Mouse (Mus musculus): ENCODE data around the gene Gria1.
A peak's percentile ranks its signal among the peaks of the same experiment; 100 is the strongest.

Gene Gria1

DNA sequence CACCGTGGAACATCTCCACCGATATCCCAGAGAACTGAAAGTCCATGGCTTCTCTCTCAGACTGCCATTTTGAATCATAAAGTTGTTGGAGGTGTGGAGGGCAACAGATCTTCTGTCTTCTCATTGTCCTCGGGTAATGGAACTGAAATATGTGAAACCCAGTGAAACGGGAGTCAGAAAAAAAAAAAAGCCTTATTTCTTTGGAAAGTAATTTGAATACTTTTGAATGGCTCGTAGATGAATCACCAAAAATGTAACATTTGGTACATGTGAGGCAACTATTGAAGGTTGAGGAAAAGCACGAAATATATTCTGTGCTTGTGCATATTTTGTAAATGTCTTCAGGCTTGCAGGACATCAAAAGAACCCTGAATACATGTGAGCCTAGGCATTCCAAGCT, 151.7 kb downstream of the Gria1 start:
- DNase-seq (ENCODE audit: low spot score in 2 of 2): no peak

DNA sequence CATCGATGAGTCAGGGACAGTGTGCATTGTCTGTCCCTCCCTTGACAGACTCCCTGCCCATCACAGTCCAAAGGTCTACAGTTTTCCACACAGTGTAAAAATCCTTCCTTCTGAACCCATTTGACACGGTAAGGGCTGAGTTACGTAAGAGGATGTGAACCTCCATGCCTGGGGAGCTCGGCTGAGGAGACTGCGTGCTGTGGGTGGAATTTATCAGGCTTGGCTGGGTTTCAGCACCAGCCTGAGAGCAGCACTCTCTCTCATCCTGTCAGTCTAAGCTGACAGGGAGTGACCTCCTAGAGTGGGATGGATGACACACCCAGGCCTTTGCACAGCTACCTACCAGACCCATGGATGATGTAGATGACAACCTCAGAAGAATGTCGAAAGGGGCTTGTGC, 158.9 kb downstream of the Gria1 start:
- DNase-seq (ENCODE audit: low spot score in 2 of 2): no peak

DNA sequence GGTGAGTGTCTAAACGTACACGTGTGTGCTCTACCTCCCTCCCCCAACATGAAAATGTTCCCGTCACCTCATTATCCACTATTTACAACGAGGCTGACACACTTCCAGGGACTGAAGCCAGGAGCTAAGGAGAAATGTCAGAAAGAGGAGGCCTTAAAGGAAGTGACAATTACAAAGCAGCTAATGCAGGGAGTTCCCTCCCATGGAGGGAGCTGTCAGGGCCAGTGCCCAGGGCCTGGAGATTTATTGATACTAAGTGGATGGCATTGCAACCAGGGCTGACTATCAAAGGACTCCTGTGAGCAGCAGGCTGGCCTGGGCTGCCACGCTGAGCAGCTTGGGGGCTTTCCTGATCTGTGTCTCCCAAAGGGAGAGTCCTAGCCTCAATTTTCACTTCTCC, 163.0 kb downstream of the Gria1 start:
- DNase-seq (ENCODE audit: low spot score in 2 of 2): no peak

DNA sequence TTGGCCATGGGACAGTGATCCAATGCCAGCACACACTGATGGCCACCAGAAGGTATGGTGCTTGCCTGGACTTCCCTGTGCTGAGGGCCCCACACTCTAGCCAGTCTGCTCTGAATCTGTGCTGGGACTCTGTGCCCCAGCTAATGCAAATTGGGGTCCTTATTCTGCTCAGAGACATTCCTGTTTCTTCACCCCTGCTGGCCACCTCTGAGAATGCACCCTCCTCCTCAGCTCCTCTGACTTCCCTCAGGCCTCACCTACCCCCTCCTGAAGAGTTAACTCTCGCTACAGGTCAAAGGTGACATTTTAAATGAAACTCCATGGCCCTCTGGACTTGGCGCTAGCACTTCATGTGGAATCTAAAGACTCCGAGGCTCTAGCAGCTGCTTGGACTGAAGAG, 165.4 kb downstream of the Gria1 start:
- no peak for DNase-seq (ENCODE audit: low spot score in 2 of 2)

DNA sequence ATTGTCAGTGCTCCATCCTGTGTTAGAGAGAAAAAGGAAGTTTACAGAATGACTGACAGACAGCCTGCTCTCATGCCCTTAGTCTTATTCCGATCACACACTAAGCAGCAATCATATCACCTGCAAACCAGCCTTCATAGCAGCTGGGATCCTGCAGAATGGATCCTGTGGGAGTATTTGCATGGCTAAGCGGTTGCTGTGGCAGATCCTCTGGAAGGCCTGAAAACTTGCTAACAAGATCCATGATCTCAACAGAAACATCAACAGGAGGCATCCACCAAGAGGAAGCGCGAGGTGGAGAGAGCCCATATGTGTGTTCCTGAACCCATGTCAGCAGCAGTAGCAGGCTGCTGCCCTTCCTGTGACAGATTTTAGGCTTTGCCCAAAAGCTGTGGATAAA, 173.0 kb downstream of the Gria1 start:
- no peak for DNase-seq (ENCODE audit: low spot score in 2 of 2)

DNA sequence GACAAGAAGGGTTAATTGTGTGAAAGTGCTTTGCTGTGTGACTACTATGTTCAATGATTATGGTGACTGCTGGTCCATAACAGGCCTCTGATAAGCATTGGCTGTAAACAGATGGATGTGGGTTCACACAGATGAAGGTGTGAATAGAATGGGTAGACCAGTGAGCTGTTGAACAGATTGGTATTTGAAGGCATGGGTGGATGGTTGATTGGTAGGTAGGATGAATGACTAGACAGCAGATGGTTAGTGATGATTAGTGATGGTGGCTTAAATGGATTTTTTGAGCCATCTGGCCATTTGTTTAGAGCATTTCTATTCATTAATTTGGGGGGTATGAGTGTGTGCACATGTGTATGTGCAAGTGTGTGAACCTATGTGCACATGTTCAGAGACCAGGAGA, 173.9 kb downstream of the Gria1 start:
- no peak for DNase-seq (ENCODE audit: low spot score in 2 of 2)

DNA sequence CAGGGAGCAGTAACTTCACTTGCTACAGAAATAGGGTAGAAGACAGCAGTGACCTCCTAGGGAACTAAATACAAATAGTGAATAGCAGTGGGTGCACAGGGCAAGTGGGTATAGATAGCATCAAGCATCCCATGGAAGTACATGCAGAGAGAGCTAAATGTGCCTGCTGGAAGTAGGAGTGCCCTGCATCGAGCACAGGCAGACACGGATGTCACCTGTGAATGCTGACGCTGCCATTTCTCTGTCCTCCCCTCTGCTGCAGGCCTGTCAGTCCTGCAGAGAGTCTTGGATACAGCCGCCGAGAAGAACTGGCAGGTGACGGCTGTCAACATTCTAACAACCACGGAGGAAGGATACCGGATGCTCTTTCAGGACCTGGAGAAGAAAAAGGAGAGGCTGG, 178.2 kb downstream of the Gria1 start:
- no peak for DNase-seq (ENCODE audit: low spot score in 2 of 2)

- no peak for DNase-seq (ENCODE audit: low spot score in 2 of 2)
Observed at GRCm38 (mm10) chr11:57194746-57195145, 183.6 kb downstream of the Gria1 start.

DNA sequence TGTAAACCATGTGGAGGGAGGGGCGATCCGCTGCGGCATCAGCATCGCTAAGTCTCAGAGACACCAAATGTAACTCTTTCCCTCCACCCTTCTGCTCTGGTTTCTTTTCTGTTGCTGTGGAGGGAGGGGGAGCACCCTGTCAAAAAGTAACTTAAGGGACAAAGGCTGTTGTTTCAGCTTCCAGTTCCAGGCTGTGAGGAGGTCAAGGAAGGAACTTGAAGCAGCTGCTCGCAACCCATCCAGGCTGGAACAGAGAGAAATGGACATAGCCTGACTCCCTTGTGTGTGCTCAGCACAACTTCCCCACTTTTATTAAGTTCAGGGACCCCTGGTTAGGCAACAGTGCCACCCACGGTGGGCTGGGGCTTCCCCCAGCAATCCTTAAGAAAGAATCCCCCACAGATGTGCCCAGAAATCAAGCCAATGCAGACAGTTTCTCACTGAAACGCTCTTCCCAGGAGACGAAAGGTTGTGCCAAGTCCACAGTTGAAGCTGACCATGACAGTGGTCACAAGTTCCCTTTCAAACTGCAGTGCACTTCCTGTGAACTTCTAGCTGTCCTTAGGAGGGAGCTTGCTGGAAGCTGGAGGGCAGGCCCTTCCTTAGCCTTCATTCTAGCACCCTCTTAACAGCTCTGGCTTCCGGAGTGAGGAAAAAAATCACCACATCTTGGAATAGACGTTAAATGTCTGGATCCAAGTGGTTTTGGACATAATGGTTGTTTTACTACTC, 190.2 kb downstream of the Gria1 start:
- no peak for DNase-seq (ENCODE audit: low spot score in 2 of 2)

DNA sequence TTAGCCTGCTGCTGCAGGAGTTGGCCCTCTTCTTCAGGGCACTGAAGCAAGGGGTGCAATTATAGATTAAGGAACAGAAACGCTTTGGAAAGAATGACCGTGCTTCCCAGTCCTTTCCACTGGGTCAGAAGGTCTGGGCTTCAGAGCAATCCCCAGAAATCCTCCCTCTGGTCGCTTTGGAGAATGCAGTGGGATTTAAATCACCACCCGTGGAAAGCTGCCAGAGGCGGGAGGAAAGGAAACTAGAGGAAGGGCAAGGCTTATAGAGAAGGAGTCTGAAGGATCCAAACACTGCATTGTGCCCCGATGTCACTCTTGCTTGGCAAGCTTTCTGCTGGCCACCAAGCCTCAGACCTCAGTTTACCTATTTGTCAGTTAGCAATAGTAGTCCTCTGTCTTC, 193.2 kb downstream of the Gria1 start:
- peak in 1 of 2 experiments; percentile 33 for DNase-seq (ENCODE audit: low spot score in 2 of 2)

DNA sequence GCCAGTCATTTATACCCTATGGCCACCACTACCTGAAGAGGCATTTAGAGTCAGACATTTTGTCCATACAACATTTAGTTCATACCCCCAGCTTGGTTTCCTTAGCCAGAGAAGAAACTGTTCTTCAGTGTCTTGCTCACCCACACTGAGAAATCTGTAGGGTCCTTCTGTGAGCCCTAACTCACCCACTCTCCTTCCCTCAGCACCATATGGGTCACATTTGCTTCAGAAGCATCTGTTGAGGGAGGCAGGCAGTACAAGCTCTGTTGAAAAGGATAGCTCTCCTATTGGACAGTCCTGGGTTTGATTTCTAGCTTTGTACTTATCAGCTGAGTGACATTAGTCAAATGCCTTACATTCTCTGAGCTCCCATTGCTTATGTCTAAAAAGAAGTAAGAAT, 196.1 kb downstream of the Gria1 start:
- no peak for DNase-seq (ENCODE audit: low spot score in 2 of 2)

GRCm38 (mm10) chr11:57214079-57214478, 202.9 kb downstream of the Gria1 start:
- no peak for DNase-seq (ENCODE audit: low spot score in 2 of 2)

- no peak for DNase-seq (ENCODE audit: low spot score in 2 of 2)
Observed at GRCm38 (mm10) chr11:57214583-57214982, 203.4 kb downstream of the Gria1 start.

DNA sequence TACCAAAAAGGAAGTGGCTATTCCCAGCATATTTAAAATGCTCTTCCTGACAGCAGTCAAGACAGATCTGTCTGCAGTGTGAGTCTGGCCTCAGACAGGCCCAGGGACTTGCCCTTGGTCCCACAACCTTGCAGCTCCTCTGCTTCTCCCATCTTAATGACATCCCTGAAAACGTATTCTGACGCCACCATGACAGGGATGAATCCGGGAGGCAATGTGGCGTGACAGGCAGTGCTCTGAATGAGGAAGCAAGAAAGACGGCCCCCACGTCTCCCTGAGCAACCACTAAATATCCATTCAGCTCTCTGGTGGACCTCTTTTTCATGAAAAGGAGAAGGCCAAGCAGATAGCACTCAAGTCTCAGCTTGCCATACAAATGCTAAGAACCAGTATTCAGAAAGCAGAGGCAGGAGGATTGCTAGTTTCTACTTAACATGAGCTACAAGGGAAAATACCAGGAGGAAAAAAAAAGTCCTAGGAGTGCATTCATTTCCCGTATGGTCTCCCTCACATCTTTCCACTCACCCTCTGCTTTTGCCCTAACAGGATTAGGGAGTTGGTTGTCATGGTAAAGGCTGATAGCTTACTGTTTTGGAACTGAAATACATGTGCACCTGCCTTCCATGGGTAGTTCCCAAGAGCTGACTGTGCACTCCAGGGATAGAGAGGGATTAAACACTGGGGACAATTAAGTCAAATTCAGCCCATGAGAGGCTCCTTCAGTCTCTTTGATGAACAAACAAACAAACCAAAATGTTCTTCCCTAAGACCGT, 211.8 kb downstream of the Gria1 start:
- DNase-seq (ENCODE audit: low spot score in 2 of 2): no peak

- DNase-seq (ENCODE audit: low spot score in 2 of 2): no peak
Observed at GRCm38 (mm10) chr11:57235446-57235845, 224.3 kb downstream of the Gria1 start.

- no peak for DNase-seq (ENCODE audit: low spot score in 2 of 2)
Observed at GRCm38 (mm10) chr11:57236431-57236830, 225.2 kb downstream of the Gria1 start.

GRCm38 (mm10) chr11:57239758-57240157, 228.6 kb downstream of the Gria1 start:
- no peak for DNase-seq (ENCODE audit: low spot score in 2 of 2)

DNA sequence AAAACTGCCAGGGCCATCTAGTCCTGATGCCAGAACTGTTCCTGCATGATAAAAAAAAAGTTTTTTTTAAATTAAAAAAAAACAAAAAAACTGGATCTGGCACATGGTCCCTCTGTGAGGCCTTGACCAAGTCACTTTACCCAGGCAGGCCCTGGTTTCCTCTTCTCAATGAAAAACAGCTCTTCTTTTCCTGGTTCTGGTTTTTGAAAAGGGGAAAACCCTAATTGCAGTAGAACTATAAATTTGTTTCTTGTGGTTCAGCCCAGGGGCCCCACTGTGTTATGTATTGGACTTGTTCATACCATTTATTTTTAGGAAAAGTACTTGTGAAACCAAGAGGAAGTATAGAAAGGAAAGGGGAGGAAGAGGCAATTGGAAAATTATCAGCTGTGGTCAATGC, 232.6 kb downstream of the Gria1 start:
- no peak for DNase-seq (ENCODE audit: low spot score in 2 of 2)

- DNase-seq (ENCODE audit: low spot score in 2 of 2): no peak
Observed at GRCm38 (mm10) chr11:57244543-57244942, 233.4 kb downstream of the Gria1 start.

DNA sequence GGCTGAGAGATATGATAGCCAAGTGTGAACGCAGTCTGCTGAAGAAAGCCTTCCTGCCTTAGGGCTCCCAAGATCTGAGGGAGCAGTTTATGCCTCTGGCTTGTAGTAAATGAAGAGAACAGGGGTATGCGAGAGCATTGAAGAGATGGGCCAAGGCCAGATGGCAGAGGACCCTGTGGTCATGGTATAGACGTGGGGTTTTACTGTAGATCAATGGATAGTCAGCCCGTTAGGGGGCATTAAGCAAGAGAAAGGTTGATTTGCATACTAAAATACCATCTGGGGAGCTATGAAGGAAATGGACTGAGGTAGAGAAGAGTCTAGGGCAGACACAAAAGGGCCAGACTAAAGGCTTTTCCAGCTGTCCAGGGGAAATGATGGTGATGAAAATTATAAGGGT, 237.7 kb downstream of the Gria1 start:
- DNase-seq (ENCODE audit: low spot score in 2 of 2): no peak

DNA sequence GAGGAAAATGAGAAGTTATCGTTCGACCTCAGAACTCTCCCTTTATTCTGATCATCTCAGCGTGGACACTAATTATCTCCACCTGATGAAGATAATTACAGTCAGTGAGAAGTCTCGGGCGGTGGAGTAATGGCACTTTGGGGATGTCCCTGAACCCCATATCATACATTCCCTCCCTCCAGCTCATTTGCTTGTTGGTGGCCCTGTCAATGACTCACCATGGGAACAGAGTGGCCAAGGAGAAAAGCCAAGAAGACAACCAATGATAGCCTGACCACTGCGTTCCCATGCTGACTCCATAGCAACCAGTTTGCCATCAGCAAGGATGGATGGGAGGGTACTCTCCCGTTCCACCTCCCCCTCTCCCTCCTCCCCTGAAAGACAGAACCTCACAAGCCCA, 238.9 kb downstream of the Gria1 start:
- DNase-seq (ENCODE audit: low spot score in 2 of 2): peak in 1 of 2 experiments; percentile 40

GRCm38 (mm10) chr11:57271687-57272086, 260.5 kb downstream of the Gria1 start:
- DNase-seq (ENCODE audit: low spot score in 2 of 2): peak; percentile 64 to 82

- no peak for DNase-seq (ENCODE audit: low spot score in 2 of 2)
Observed at GRCm38 (mm10) chr11:57274687-57275086, 263.5 kb downstream of the Gria1 start.

All from right cerebral cortex, postnatal 10 days (tissue).